Mouse (Mus musculus) yolk sac, embryonic 10.5 days (tissue): ENCODE measurements around the gene Gm20869.
"Not testable (repeated sequence)": the region's sequence is repeated elsewhere in the genome, so short reads cannot be mapped to it uniquely, and the experiment has no call there.

Experiments
- DNase-seq: peaks from one replicate; pipeline ENCODE4 v3.0.0-alpha.2; 2017; ENCODE audit warnings: low spot score

Gm20869 gene

GRCm38 (mm10) chrY:71469149-71469548, at the start of gene Gm20869:
Gene Gm20869, plus strand, starts transcription at chrY:71469449.
- not testable (repeated sequence) for DNase-seq
